ENCODE assay signal across 12 mouse cellular contexts in the genomic region with DNA sequence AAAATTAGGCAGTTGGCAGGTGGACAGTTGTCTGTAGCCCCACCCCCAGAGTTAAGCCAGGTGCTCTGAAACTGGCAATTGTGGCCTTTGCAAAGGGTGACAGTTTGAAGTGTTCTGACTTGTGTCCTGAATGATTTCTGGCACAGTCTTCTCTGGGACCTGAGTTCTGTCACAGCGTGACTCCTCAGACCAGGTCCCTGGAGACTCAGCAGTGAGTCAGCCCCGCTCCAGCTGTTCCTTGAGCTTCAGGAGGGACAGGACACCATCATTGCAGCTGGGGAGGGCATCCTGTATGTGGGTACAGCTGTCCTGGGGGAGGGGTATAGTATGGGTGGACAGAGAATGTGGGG. TPM values are rescaled to one million over a fixed set of nuclear protein-coding genes. Genes with fewer than 3 reads are reported as not detected.
DNase-seq lines count a peak whose midpoint lies in the region; ATAC-seq lines count a peak whose summit lies in the region.
"Had no signal": no experiment of that assay in that cellular context is flagged by ENCODE, and none has a peak within 500 bp of the region (broad histone marks: within the 10 kb centered on the region; RNA-seq: fewer than 3 reads in every experiment).

No protein-coding gene starts in this region.

- no peak overlapping the region; the same call in 1 of the 2 replicates for H3K27ac ChIP-seq in heart, embryonic 10.5 days
- peak overlapping the region; percentile 52; the same call in 1 of the 2 replicates for H3K27ac ChIP-seq in embryonic facial prominence, embryonic 10.5 days (replicated peaks)
- no peak overlapping the region for H3K27ac ChIP-seq in kidney, embryonic 15.5 days
- H3K27ac ChIP-seq: limb, embryonic 15.5 days; macrophage; neural tube, embryonic 12.5 days had no signal

- H3K4me3 ChIP-seq in heart, embryonic 10.5 days = no peak overlapping the region
- H3K4me3 ChIP-seq in embryonic facial prominence, embryonic 10.5 days = no peak overlapping the region
- no peak overlapping the region for H3K4me3 ChIP-seq in kidney, embryonic 15.5 days (replicated peaks)
- H3K4me3 ChIP-seq: limb, embryonic 15.5 days; neural tube, embryonic 12.5 days had no signal

- WGBS in heart, embryonic 10.5 days = 89% methylated on average over 2 of the region's 2 CpGs
- 84% methylated on average over 2 of the region's 2 CpGs for WGBS in embryonic facial prominence, embryonic 10.5 days
- 72% methylated on average over 2 of the region's 2 CpGs for WGBS in kidney, embryonic 15.5 days

- H3K4me1 ChIP-seq in heart, embryonic 10.5 days = peaks cover 58% of the 10 kb centered on the region
- H3K4me1 ChIP-seq in embryonic facial prominence, embryonic 10.5 days = peaks cover 62% of the 10 kb centered on the region
- peaks cover 53% of the 10 kb centered on the region for H3K4me1 ChIP-seq in kidney, embryonic 15.5 days

- ATAC-seq in kidney, embryonic 15.5 days (replicated peaks; ENCODE audit: low FRiP score) = no peak

- DNase-seq in heart, adult 18-20 months = peak; percentile 76 to 86
- DNase-seq in heart, embryonic 10.5 days (ENCODE audit: low spot score) = no peak
- DNase-seq in B cell, adult 2 months = peak; percentile 28 to 31
- DNase-seq in embryonic facial prominence, embryonic 10.5 days (ENCODE audit: low spot score) = no peak
- peak; percentile 51 for DNase-seq in heart, postnatal 25 days (ENCODE audit: low spot score)
- no peak for DNase-seq in thymus, postnatal 14 days
- no peak for DNase-seq in ovary, adult 18-20 months (ENCODE audit: low spot score)

- no peaks in the 10 kb centered on the region for H3K9me3 ChIP-seq in heart, embryonic 10.5 days
- H3K9me3 ChIP-seq in embryonic facial prominence, embryonic 10.5 days = no peaks in the 10 kb centered on the region
- H3K9me3 ChIP-seq in kidney, embryonic 15.5 days (replicated peaks) = no peaks in the 10 kb centered on the region
- H3K9me3 ChIP-seq: G1E; limb, embryonic 15.5 days; neural tube, embryonic 12.5 days had no signal

- intact Hi-C loops in heart, postnatal 25 days (cut with DNase I) = loop anchor here (2.0 to 5.0 kb wide), 4 partner anchors 48 to 404 kb away; no protein-coding TSS in a partner anchor

- no peak overlapping the region for H3K4me2 ChIP-seq in kidney, embryonic 15.5 days
- H3K4me2 ChIP-seq: limb, embryonic 15.5 days; neural tube, embryonic 12.5 days had no signal

- H3K9ac ChIP-seq in kidney, embryonic 15.5 days = no peak overlapping the region
- H3K9ac ChIP-seq: limb, embryonic 15.5 days; neural tube, embryonic 12.5 days had no signal

- no peaks in the 10 kb centered on the region for H3K27me3 ChIP-seq in heart, embryonic 10.5 days (ENCODE audit: insufficient read depth, poor library complexity, severe bottlenecking)
- no peaks in the 10 kb centered on the region for H3K27me3 ChIP-seq in embryonic facial prominence, embryonic 10.5 days (replicated peaks; ENCODE audit: low read depth, poor library complexity, severe bottlenecking)
- 0 out of 2 replicates have a peak, but pooled peaks cover 1% of the 10 kb centered on the region for H3K27me3 ChIP-seq in kidney, embryonic 15.5 days
- H3K27me3 ChIP-seq: limb, embryonic 15.5 days; neural tube, embryonic 12.5 days had no signal

- peaks cover 62% of the 10 kb centered on the region for H3K36me3 ChIP-seq in heart, embryonic 10.5 days
- peaks cover 69% of the 10 kb centered on the region for H3K36me3 ChIP-seq in embryonic facial prominence, embryonic 10.5 days (replicated peaks)
- peaks cover 57% of the 10 kb centered on the region for H3K36me3 ChIP-seq in kidney, embryonic 15.5 days

RNA-seq across cellular contexts. Expression of a gene that starts 19.1 kb away (rescaled TPM):
- 100 to 1,000 TPM in 1 of 2 experiments, 10 to 100 TPM in 1; 89.9 to 103 TPM for total RNA-seq in heart, adult 18-20 months (2021)
- polyA plus RNA-seq in heart, embryonic 10.5 days (2016; fragmentation: Nextera tagmentation; extraction: Ambion mirVana) = 12.8 and 17.6 TPM in 2 replicates
- 7.1 and 8.4 TPM in 2 replicates for polyA plus RNA-seq in embryonic facial prominence, embryonic 10.5 days (2016; fragmentation: Nextera tagmentation; extraction: Ambion mirVana)
- total RNA-seq in heart, postnatal 25 days (2021) = 100 to 1,000 TPM; 147 to 154 TPM
- polyA plus RNA-seq in kidney, embryonic 15.5 days (2015; fragmentation: Nextera tagmentation; extraction: Ambion mirVana) = 3.8 and 4.7 TPM in 2 replicates

RNA-seq across cellular contexts. Expression of a gene that starts 20.7 kb away (rescaled TPM):
- 100 to 1,000 TPM; 299 to 313 TPM for total RNA-seq in heart, adult 18-20 months (2021)
- 122 and 132 TPM in 2 replicates for polyA plus RNA-seq in heart, embryonic 10.5 days (2016; fragmentation: Nextera tagmentation; extraction: Ambion mirVana)
- 113 TPM in 2 replicates for polyA plus RNA-seq in embryonic facial prominence, embryonic 10.5 days (2016; fragmentation: Nextera tagmentation; extraction: Ambion mirVana)
- total RNA-seq in heart, postnatal 25 days (2021) = 100 to 1,000 TPM; 264 to 267 TPM
- polyA plus RNA-seq in kidney, embryonic 15.5 days (2015; fragmentation: Nextera tagmentation; extraction: Ambion mirVana) = 127 and 132 TPM in 2 replicates

RNA-seq across cellular contexts. Expression of a gene that starts 45.1 kb away (rescaled TPM):
- total RNA-seq in heart, adult 18-20 months (2021) = 1 to 10 TPM; 2.6 to 8.8 TPM
- 0.51 and 0.68 TPM in 2 replicates for polyA plus RNA-seq in heart, embryonic 10.5 days (2016; fragmentation: Nextera tagmentation; extraction: Ambion mirVana)
- 0.89 and 1.5 TPM in 2 replicates for polyA plus RNA-seq in embryonic facial prominence, embryonic 10.5 days (2016; fragmentation: Nextera tagmentation; extraction: Ambion mirVana)
- 1 to 10 TPM; 4.2 to 6.4 TPM for total RNA-seq in heart, postnatal 25 days (2021)
- polyA plus RNA-seq in kidney, embryonic 15.5 days (2015; fragmentation: Nextera tagmentation; extraction: Ambion mirVana) = 0.45 and 1.1 TPM in 2 replicates
- total RNA-seq: G1E had no signal
- polyA plus RNA-seq: G1E, macrophage had no signal

Comparison
In these comparisons a context has a peak if more than half of its experiments do, and no peak if none do; other contexts are left out.
1. DNase-seq: peak in heart, adult 18-20 months (2 of 2), B cell, adult 2 months (2 of 2) and heart, postnatal 25 days (single experiment); none in heart, embryonic 10.5 days (single experiment), embryonic facial prominence, embryonic 10.5 days (single experiment), thymus, postnatal 14 days (single experiment) and ovary, adult 18-20 months (single experiment).